Mouse (Mus musculus) c-Kit-positive CD71-positive TER-119-positive erythroid progenitor cells, embryonic 14.5 days (primary cell): ENCODE data around the gene Ms4a4c.
"Not testable (repeated sequence)": the region's sequence is repeated elsewhere in the genome, so short reads cannot be mapped to it uniquely, and the experiment has no call there.

ENCODE experiments used
- DNase-seq: peaks from one replicate; pipeline ENCODE4 v3.0.0-alpha.2; 2013; ENCODE audit warnings: low spot score

The Ms4a4c gene

GRCm38 (mm10) chr19:11404527-11404926, at the start of gene Ms4a4c:
TSS of gene Ms4a4c (plus strand) at chr19:11404770.
- no peak for DNase-seq

DNA sequence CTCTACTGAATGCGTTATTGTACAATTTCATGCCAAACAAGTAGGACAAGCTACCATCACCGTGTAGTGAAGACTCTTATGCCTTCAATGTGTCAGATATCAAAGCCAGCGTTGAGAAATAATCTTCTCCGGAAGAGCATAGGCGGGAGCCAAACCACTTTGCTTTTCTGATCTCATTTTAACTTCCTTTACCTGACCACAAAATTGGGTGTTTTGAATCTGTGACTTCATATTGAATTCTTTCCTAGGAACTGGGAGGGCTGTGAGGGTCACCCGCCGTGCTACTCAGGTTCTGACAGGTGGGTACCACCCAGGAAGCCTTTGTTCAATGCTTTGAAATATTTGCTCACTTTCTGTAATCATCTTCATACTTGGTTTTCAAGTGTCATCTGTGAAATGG, 48.8 kb upstream of the Ms4a4c start:
- no peak for DNase-seq

DNA sequence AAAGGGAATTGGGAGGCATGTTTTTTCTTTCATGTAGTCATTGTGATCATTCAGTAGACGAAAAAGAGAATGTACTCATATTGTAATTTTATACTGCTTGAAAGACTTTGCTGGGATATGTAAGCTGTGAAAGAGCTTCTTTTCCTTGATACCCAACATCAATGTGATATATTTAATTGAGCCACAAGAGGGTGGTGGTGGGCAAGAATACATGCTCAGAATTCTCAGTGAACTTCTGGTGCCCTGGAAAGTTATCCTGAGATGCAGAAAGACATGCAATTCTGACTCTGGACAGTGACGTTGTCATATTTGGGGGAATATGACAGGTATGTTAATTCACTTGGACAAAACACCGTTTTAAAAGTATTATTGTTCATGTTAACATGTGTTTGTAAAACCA, 44.5 kb upstream of the Ms4a4c start:
- DNase-seq = no peak

GRCm38 (mm10) chr19:11362002-11362401, 42.6 kb upstream of the Ms4a4c start:
- DNase-seq = no peak

GRCm38 (mm10) chr19:11368310-11368709, 36.3 kb upstream of the Ms4a4c start:
- no peak for DNase-seq

- DNase-seq = no peak
Measured at GRCm38 (mm10) chr19:11371181-11371580, 33.4 kb upstream of the Ms4a4c start.

DNA sequence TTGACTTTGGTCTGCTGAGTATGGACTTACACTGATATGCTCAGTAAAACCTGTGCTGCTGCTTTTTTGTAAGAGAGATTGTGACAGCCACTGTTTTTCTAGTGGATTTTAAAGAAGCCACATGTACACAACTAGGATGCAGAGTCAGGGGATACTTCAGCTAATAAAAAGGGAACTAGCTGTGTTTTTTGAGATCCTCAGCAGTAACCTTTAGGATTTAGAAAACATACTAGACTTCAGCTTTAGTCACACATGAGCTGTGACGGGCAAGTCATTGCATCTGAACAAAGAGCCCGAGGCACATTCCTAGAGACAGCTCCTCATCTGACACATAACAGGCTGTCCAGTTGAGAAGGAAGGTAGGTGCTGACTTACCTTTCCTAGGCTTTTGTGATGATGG, 29.3 kb upstream of the Ms4a4c start, which contains the start of gene Ms4a4a:
Gene Ms4a4a (plus strand): TSS at position 251 of the 400 bp plus-strand sequence.
- DNase-seq = no peak

DNA sequence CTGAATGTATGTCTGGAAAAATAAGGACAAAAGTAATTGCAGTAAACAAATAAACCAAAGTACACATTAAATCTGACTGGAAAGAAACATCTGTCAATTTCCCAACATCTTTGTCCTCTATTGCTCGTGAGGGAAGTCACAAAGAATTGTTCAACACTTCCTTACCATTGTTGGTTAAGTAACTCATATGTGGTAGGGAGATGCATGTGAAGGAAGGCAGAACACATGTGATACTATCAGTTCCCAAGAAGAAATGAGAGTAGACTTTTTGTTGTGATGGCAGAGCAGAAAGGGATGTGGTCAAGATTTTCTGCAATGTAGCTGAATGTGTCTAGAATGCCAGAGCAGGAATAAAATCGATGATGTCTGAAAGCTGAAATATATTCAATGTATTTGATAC, 28.2 kb upstream of the Ms4a4c start:
- DNase-seq = no peak

- no peak for DNase-seq
Measured at GRCm38 (mm10) chr19:11387109-11387508, 17.5 kb upstream of the Ms4a4c start.

DNA sequence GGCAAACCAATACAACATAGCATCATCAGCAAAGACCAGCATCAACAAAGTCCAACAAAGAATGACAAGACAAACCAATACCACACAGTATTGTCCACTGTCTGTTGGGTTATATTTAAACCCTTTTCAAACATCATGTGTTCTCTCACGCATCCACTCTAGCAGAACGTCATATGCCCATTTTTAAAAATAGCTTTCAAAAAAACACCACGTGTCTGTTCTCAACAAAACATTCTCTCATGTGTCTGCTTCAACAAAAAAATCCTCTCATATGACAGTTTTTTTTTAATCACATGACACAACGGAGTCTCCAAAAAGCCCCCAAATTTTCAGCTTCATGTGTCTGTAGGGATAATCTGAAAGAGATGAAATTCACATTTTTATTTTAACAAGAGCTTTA, 16.9 kb upstream of the Ms4a4c start:
- no peak for DNase-seq

DNA sequence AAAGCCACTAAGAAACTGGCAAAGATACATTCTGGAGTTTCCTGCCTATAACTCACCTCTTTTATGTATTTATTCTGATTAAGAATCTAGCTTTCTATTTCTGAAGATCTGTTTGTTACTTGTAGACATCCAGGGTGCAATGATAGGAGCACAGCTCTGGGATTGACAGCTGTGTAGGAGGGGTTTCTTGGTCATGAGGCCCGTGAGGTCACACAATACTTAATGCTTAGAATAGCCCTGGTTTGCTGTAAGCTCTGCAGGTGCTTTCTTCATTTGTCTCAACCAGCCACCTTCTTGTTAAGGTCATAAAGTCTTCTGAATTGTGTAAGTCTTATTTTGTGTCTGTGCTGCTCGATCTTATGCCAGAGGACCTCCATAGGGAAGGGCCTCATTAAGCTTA, 15.6 kb upstream of the Ms4a4c start:
- DNase-seq = no peak

GRCm38 (mm10) chr19:11395769-11396168, 8.8 kb upstream of the Ms4a4c start:
- no peak for DNase-seq

- DNase-seq = no peak
Measured at GRCm38 (mm10) chr19:11407428-11407827, 2.9 kb downstream of the Ms4a4c start.

DNA sequence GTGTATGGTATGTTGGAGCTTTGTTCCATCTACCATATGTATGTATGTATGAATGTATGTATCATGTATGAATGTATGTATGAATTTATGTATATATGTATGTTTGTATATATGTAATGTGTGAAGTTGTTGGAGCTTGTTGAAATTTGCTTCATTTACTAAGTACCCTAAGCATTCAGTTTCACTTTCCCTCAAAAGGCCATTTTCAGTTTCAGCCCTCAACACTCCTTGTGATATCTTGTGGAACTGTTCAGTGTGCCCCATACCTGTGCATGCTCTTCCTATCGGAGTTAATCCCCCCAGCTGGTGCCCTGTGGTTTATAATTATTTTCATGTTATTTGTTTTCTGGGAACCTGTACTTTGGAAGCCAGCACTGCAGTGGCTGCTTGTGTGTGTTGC, 4.0 kb downstream of the Ms4a4c start:
- DNase-seq = no peak

DNA sequence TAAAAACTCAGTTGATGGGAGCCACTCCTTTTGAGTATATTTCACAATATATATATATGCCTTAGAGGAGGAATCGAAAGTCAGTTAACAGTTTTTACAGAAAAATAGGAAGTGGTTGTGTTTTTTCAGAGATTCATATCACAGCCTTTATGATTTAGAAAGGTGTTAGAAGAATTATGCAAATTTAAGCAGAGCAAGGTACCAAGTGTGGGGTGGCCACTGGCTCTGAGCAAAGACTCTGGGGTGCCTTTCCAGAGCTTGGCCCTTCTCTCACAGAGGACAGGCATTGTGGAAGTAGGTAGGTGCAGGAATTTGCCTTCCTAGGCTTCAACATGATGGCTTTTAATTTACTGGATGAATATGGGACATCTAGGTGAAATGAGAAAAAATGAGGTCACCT, 7.1 kb downstream of the Ms4a4c start:
- DNase-seq = no peak

GRCm38 (mm10) chr19:11414084-11414483, 9.5 kb downstream of the Ms4a4c start:
- no peak for DNase-seq

DNA sequence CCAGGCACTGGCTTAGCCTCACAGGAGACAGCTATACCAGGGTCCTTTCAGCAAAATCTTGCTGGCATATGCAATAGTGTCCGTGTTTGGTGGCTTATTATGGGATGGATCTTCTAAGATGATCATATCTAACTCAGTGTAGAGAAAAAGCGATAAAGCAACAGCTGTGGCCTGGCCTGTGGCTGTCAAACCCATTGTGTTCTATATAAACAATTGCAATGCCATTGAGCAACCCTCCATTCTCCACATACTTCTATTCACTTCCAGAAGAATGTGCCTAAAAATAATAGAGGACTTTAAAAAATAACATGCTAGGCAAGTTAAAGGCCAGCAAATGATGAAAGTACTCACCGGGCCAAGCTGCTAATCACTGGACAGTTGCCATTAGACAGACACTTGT, 11.0 kb downstream of the Ms4a4c start:
- DNase-seq = no peak

DNA sequence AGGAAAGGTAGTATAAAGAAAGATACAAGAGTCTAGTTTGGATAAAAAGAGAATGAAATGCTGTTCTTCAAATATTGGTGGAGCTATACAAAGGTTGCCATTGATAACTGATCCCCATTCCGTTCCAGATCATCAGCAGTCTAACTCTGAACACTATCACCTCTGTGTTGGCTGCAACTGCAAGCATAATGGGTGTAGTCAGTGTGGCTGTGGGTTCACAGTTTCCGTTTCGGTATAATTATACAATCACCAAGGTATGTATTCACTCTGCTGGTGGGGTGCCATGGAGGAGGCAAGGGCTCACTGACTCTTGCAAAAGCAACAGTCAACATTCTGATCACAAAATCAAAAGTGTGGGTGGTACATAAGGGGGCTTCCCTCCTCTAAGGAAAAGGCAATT, 14.3 kb downstream of the Ms4a4c start:
- DNase-seq = not testable (repeated sequence)

- DNase-seq = not testable (repeated sequence)
Measured at GRCm38 (mm10) chr19:11431209-11431608, 26.6 kb downstream of the Ms4a4c start.

DNA sequence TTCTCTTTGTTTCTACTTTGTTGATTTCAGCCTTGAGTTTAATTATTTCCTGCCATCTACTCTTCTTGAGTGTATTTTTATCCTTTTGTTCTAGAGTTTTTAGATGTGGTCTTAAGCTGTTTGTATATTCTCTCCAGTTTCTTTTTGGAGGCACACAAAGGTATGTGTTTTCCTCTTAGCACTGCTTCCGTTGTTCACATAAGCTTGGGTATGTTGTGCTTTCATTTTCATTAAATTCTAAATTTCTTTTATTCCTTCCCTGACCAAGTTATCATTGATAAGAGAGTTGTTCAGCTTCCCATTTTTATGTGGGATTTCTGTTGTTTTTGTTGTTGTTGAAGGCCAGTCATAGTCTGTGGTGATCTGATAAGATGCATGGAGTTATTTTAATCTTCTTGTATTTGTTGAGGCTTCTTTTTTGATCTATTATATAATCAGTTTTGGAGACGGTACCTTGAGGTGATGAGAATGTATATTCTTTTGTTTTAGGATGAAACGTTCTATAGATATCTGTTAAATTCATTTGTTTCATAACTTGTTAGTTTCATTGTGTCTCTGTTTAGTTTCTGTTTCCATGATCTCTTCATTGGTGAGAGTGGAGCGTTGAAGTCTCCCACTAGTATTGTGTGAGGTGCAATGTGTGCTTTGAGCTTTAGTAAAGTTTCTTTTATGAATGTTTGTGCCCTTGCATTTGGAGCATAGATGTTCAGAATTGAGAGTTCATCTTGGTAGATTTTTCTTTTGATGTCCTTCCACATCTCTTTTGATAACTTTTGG, 30.7 kb downstream of the Ms4a4c start:
- no peak for DNase-seq

DNA sequence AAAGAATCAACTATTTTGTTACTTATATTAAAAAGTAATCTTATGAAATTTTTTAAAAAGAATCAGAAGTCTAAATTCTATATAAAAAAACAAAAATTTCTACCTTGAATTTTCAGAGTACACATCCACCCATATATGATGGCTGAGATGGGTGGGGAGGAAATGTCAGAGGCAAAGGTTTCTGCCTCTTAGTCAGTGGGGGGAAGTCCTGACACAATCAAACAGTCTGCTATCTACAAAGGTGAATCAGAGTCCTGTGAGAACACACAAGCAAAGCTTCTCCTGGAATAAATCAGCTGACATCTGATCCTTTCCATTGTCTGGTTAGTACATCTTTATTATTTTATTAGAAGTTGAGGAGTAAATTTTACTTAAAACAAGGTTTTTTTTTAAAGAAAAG, 38.8 kb downstream of the Ms4a4c start, which contains the start of gene Ms4a4b:
Gene Ms4a4b (plus strand): TSS at position 216 of the 400 bp plus-strand sequence.
- no peak for DNase-seq

DNA sequence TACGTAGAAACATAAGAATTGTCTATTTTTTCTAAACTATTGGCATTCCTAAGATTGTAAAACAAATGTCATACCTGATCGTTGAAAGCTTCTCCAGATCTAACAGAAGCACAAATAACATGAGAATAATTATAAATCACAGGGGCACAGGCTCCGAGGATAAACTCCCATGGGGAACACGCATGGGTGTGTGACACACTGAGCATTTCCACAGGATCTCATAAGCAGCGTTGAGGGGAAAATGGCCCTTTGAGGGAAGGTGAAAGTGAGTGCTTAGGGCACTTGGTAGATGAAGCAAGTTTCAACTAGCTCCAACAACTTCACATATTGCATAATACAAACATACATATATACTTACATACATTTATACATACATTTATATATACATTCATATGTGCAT, 39.4 kb downstream of the Ms4a4c start:
- no peak for DNase-seq

DNA sequence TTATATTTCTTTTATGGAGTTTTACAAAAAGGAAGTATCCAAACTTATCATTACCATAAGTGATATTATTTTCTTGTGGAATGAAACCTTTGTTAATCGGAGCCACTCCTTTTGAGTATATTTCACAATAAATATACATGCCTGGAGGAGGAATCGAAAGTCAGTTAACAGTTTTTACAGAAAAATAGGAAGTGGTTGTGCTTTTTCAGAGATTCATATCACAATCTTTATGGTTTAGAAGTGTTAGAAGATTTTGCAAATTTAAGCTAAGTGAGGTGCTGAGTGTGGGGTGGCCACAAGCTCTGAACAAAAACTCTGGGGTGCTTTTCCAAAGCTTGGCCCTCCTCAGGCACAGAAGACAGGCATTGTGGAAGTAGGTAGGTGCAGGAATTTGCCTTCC, 42.7 kb downstream of the Ms4a4c start:
- no peak for DNase-seq

GRCm38 (mm10) chr19:11459041-11459440, 54.5 kb downstream of the Ms4a4c start:
- not testable (repeated sequence) for DNase-seq
